Mouse (Mus musculus) forebrain, embryonic 16.5 days (tissue): ENCODE measurements around the gene Smug1. TPM values are rescaled to one million over a fixed set of nuclear protein-coding genes. Genes with fewer than 3 reads are reported as not detected.

Source experiments
- ATAC-seq: fragments of 200-750 bp; cut with Nextera tagmentation; 2 replicates; pipeline ENCODE4 v1.8.0; 2017; ENCODE audit warnings: mild to moderate bottlenecking, moderate library complexity
- H3K27ac ChIP-seq: fragments of 300-500 bp; sonication (generic); 2 replicates; pipeline ENCODE4 v1.5.1; 2014; ENCODE audit warnings: low read length, control low read depth
- H3K27me3 ChIP-seq: fragments of 300-500 bp; sonication (generic); replicated peaks from 2 replicates; pipeline ENCODE4 v1.6.1; 2014; ENCODE audit warnings: low read length; ENCODE audit not compliant: control insufficient read depth, insufficient read depth
- H3K36me3 ChIP-seq: fragments of 300-500 bp; sonication (generic); 2 replicates; pipeline ENCODE4 v1.6.1; 2014; ENCODE audit not compliant: control insufficient read depth, insufficient read depth
- H3K4me1 ChIP-seq: fragments of 300-500 bp; sonication (generic); replicated peaks from 2 replicates; pipeline ENCODE4 v1.6.1; 2014; ENCODE audit warnings: low read length; ENCODE audit not compliant: control insufficient read depth, insufficient read depth
- H3K4me2 ChIP-seq: fragments of 300-500 bp; sonication (generic); 2 replicates; pipeline ENCODE4 v1.6.1; 2014; ENCODE audit warnings: mild to moderate bottlenecking, low read length, control low read depth
- H3K4me3 ChIP-seq: fragments of 300-500 bp; sonication (generic); replicated peaks from 2 replicates; pipeline ENCODE4 v1.5.1; 2014; ENCODE audit warnings: mild to moderate bottlenecking, low read length, control low read depth
- H3K9ac ChIP-seq: fragments of 300-500 bp; sonication (generic); replicated peaks from 2 replicates; pipeline ENCODE4 v1.6.1; 2014; ENCODE audit warnings: low read depth, low read length, control low read depth
- H3K9me3 ChIP-seq: fragments of 300-500 bp; sonication (generic); 2 replicates; pipeline ENCODE4 v1.6.1; 2016; ENCODE audit warnings: low read length; ENCODE audit not compliant: control insufficient read depth
- WGBS: fragments of 180-500 bp; shearing (Covaris S2); extraction: QIAGEN DNeasy Blood & Tissue Kit; methylation state at CpG from one replicate; pipeline ENCODE4 v1.1.7; 2014; 5-methylcytosine and 5-hydroxymethylcytosine counted together
- polyA plus RNA-seq: library from polyadenylated mRNA; unstranded; fragments of >200 nt; fragmentation: Nextera tagmentation; extraction: Ambion mirVana; gene quantifications from 2 replicates; pipeline ENCODE4 v1.2.1, GENCODE M21; 2015

Smug1 gene
- polyA plus RNA-seq, 1 experiment from 2014 or later: 28.0 TPM

GRCm38 (mm10) chr15:103190531-103191462 lies 23.9 kb upstream of the Smug1 start:
- H3K36me3 ChIP-seq: peaks cover 18% of the 10 kb centered on the region

GRCm38 (mm10) chr15:103190083-103190482 lies 23.2 kb upstream of the Smug1 start:
- no peak overlapping the region for H3K4me3 ChIP-seq
- no peak for ATAC-seq
- H3K27ac ChIP-seq: no peak overlapping the region
- no peaks in the 10 kb centered on the region for H3K4me1 ChIP-seq
- H3K9me3 ChIP-seq: no peaks in the 10 kb centered on the region
- no peak overlapping the region for H3K4me2 ChIP-seq
- H3K36me3 ChIP-seq: peaks cover 18% of the 10 kb centered on the region
- no peaks in the 10 kb centered on the region for H3K27me3 ChIP-seq
- 87% methylated on average over 7 of the region's 7 CpGs for WGBS
- H3K9ac ChIP-seq: no peak overlapping the region

More at GRCm38 (mm10) chr15:103190531-103191462, 23.9 kb upstream of the Smug1 start:
- H3K9ac ChIP-seq: no peak overlapping the region
- no peak overlapping the region for H3K4me2 ChIP-seq
- WGBS: 65% methylated on average over 10 of the region's 10 CpGs
- ATAC-seq: peak; percentile 13; the same call in 1 of the 2 replicates
- H3K27me3 ChIP-seq: no peaks in the 10 kb centered on the region
- H3K4me3 ChIP-seq: no peak overlapping the region
- H3K4me1 ChIP-seq: no peaks in the 10 kb centered on the region
- no peak overlapping the region for H3K27ac ChIP-seq
- no peaks in the 10 kb centered on the region for H3K9me3 ChIP-seq

DNA sequence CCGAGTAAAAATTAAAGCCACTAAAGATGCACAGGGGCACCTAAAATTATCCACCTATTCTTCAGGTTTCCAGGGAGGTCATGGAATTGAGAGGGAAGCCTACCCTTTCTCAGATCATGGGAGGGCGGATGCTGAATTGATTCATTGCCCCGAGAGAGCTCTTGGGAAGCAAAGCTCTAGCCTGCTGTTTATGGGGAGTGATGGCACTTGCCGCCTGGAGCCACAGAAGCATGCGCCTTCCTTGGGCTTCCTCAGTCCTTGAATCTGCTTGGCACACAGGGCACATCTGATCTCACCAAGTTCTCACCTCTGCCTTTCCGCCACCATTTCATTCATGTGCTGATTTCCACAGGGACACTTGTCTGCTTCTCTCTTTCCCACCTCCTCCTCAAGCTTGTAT lies 20.9 kb upstream of the Smug1 start:
- H3K4me1 ChIP-seq: peaks cover 15% of the 10 kb centered on the region
- ATAC-seq: no peak
- 81% methylated on average over 6 of the region's 6 CpGs for WGBS
- H3K27ac ChIP-seq: no peak overlapping the region
- H3K27me3 ChIP-seq: peaks cover 13% of the 10 kb centered on the region; the same call in 1 of the 2 replicates
- no peaks in the 10 kb centered on the region for H3K9me3 ChIP-seq
- H3K4me3 ChIP-seq: no peak overlapping the region
- no peak overlapping the region for H3K4me2 ChIP-seq
- no peak overlapping the region for H3K9ac ChIP-seq
- peaks cover 10% of the 10 kb centered on the region for H3K36me3 ChIP-seq

DNA sequence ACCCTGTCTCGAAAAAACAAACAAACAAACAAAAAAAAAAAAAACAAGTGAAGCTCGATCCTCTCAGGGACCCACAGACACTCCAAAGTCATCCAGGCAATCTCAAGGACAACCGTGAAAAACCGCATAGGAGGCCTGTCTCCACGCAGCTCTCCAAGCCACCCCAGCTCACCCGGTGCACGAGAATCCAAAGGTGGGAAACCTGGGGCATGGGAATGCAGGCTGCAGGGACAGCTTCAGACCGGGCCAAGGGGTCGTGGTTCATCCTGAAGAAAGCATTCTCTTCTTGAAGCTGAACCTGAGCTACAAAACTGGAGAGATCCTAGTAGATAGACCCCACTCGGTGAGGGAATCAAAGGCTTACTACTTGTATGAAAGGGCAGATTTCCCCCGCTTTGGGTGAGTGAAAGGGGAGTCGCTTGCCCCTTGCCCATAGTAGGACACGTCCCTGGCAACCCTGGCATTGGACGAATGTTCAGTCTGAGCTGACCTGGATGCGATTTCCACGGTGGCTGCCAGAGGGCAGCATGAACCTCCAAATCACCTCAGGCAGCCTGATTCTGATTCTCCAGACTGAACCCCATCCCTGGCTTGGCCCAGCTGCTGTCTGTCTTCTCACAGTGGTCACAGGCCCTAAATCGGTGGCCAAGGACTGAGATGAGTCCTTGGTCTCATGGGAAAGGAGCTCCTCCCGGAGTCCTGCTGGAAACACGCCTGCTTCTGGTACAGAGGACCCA lies 18.7 kb upstream of the Smug1 start:
- H3K4me3 ChIP-seq: no peak overlapping the region
- H3K27me3 ChIP-seq: peaks cover 25% of the 10 kb centered on the region
- no peaks in the 10 kb centered on the region for H3K9me3 ChIP-seq
- ATAC-seq: no peak
- WGBS: 48% methylated on average over 19 of the region's 19 CpGs
- H3K4me2 ChIP-seq: no peak overlapping the region
- peaks cover 21% of the 10 kb centered on the region for H3K4me1 ChIP-seq
- H3K9ac ChIP-seq: no peak overlapping the region
- H3K36me3 ChIP-seq: no peaks in the 10 kb centered on the region
- no peak overlapping the region for H3K27ac ChIP-seq

DNA sequence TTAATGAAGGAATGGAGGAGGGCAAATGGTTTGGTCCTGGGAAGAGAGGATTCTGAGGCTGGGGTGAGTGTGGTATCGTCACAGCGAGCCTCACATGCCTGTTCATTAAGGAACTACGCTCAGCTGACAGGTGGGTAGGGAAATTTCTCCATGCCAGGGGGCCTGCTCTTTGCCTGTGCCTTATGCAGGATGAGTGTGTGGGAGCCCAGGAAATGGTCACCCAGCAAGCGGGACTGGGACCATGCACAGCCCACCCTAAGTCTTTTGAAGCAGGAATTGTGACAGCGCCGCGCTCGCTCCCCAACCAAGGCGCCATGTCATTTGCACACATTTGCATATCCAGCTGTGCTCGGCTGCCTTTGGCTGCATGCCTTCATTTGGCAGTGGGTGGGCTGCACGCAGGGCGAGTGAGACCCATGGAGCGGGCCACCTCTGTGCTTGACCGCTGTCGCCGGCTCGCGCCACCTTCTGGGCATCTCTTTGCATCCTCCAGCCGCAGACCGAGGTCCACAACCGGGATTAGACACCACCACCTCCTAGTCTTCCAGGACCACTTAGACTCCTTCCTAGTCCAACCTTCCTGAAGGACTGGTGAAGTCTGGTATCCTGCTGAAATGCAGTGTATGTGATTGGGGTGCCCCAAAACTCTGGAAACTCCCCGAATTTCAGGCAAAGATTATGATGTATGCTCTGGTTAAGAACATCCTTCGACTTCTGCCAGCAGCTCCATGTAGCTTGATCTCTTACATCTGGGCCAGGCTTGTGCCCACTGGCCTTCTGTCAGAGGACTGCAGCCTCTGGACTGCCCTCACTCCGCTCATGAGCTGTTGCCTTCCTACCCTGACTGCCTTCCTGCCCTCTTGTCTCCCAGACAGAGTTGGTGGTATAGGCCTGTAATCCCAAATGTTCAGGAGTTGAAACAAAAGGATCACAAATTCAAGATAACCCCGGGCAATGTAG lies 17.0 kb upstream of the Smug1 start:
- 12% methylated on average over 25 of the region's 25 CpGs for WGBS
- H3K4me1 ChIP-seq: peaks cover 21% of the 10 kb centered on the region
- no peaks in the 10 kb centered on the region for H3K36me3 ChIP-seq
- H3K9ac ChIP-seq: peak overlapping the region; percentile 3; the same call in 1 of the 2 replicates
- H3K4me3 ChIP-seq: peak overlapping the region; percentile 22
- peak; percentile 47 for ATAC-seq
- H3K27ac ChIP-seq: no peak overlapping the region
- H3K27me3 ChIP-seq: peaks cover 42% of the 10 kb centered on the region
- H3K4me2 ChIP-seq: peak overlapping the region; percentile 44
- H3K9me3 ChIP-seq: no peaks in the 10 kb centered on the region

- Histone ChIP-seq H3K9me3 (no peaks in the 10 kb centered on the region), H3K9ac (0 out of 2 replicates have a peak overlapping the region, but pooled peaks have one; percentile 3), H3K36me3 (no peaks in the 10 kb centered on the region), H3K27ac (no peak overlapping the region), H3K4me2 (peak overlapping the region; percentile 44), H3K27me3 (peaks cover 50% of the 10 kb centered on the region), H3K4me1 (peaks cover 21% of the 10 kb centered on the region), H3K4me3 (peak overlapping the region; percentile 15)
- ATAC-seq: peak; percentile 29
- WGBS: under 1% methylated on average over 21 of the region's 21 CpGs
These were observed 16.2 kb upstream of the Smug1 start for GRCm38 (mm10) chr15:103183135-103183534.

DNA sequence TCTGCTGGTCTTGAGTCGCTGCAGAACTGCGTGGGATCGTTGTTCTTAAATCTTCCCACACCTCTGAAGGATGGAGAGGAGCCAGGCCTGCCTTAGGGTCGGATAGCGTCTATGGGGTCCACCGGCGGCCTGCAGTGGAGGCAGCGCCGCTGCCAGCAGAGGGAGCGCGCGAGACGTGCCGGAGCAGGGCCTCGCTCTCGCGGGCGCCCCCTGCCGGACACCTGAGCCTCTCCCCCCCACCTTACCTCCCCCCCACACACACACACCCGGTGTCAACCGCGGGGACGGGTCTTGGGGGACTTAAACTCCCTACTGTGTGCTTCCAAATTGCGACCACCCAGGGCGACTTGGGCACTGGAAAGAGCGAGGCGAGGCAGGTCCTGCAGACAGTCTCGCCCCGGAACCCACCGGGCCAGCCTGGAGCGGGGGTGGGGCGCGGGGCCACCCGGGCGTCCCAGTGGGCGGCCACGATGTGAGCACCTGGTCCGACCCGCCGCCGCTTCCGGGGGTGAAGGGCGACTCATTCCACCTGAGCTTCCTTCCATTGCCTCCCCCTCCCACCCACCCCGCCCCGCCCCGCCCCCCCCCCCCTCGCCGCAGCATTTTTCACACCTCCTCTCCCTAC lies 15.4 kb upstream of the Smug1 start:
- Histone ChIP-seq H3K4me1 (peaks cover 23% of the 10 kb centered on the region), H3K4me2 (peak overlapping the region; percentile 36), H3K9me3 (no peaks in the 10 kb centered on the region), H3K27me3 (peaks cover 59% of the 10 kb centered on the region), H3K4me3 (0 out of 2 replicates have a peak overlapping the region, but pooled peaks have one; percentile 8), H3K9ac (no peak overlapping the region), H3K27ac (no peak overlapping the region), H3K36me3 (no peaks in the 10 kb centered on the region)
- ATAC-seq: peak; percentile 19; the same call in 1 of the 2 replicates
- under 1% methylated on average over 36 of the region's 48 CpGs for WGBS

DNA sequence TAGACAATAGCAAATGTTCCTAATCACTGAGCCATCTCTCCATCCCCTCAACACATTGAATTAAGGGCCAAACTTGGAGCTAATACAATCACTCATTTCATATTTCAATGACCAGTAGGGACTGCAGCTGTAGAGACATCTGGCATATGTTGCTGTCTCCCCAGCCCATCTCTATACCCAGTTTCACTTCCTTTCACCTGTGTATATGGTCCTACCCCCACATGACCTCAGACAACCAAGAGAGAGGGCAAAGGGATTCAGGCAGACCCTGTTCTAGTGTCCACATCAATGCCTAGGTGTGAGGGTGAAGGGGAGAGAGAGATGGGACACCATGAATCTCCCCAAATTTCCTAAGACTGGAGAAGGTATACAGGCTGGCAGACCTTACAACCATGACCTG lies 13.5 kb upstream of the Smug1 start:
- no peak overlapping the region for H3K4me2 ChIP-seq
- no peaks in the 10 kb centered on the region for H3K9me3 ChIP-seq
- H3K36me3 ChIP-seq: no peaks in the 10 kb centered on the region
- H3K4me3 ChIP-seq: no peak overlapping the region
- H3K27me3 ChIP-seq: peaks cover 76% of the 10 kb centered on the region
- H3K4me1 ChIP-seq: peaks cover 25% of the 10 kb centered on the region
- H3K27ac ChIP-seq: no peak overlapping the region
- no peak for ATAC-seq
- no peak overlapping the region for H3K9ac ChIP-seq
